Mouse (Mus musculus) midbrain, embryonic 15.5 days (tissue): Measurements from ENCODE around the gene Sipa1l1. TPM values are rescaled to one million over a fixed set of nuclear protein-coding genes. Genes with fewer than 3 reads are reported as not detected.

ENCODE experiments used
- ATAC-seq: fragments of 200-750 bp; cut with Nextera tagmentation; replicated peaks from 2 replicates; pipeline ENCODE4 v1.8.0; 2017; ENCODE audit warnings: moderate TSS enrichment
- H3K27ac ChIP-seq: fragments of 300-500 bp; sonication (generic); 2 replicates; pipeline ENCODE4 v1.5.1; 2015; ENCODE audit warnings: mild to moderate bottlenecking, inconsistent platforms
- H3K27me3 ChIP-seq: fragments of 300-500 bp; sonication (generic); replicated peaks from 2 replicates; pipeline ENCODE4 v1.6.1; 2015; ENCODE audit warnings: inconsistent platforms
- H3K36me3 ChIP-seq: fragments of 300-500 bp; sonication (generic); replicated peaks from 2 replicates; pipeline ENCODE4 v1.6.1; 2015; ENCODE audit warnings: inconsistent platforms
- H3K4me1 ChIP-seq: fragments of 300-500 bp; sonication (generic); 2 replicates; pipeline ENCODE4 v1.6.1; 2015; ENCODE audit warnings: inconsistent platforms
- H3K4me2 ChIP-seq: fragments of 300-500 bp; sonication (generic); 2 replicates; pipeline ENCODE4 v1.6.1; 2015; ENCODE audit warnings: inconsistent platforms, mild to moderate bottlenecking, moderate library complexity
- H3K4me3 ChIP-seq: fragments of 300-500 bp; sonication (generic); 2 replicates; pipeline ENCODE4 v1.5.1; 2015; ENCODE audit warnings: mild to moderate bottlenecking, inconsistent platforms
- H3K9ac ChIP-seq: fragments of 300-500 bp; sonication (generic); 2 replicates; pipeline ENCODE4 v1.6.1; 2015; ENCODE audit warnings: mild to moderate bottlenecking, inconsistent platforms
- H3K9me3 ChIP-seq: fragments of 300-500 bp; sonication (generic); 2 replicates; pipeline ENCODE4 v1.6.1; 2016; ENCODE audit warnings: inconsistent platforms
- WGBS: fragments of 180-500 bp; shearing (Covaris S2); methylation state at CpG from one replicate; pipeline ENCODE4 v1.1.7; 2015; ENCODE audit warnings: mixed read lengths; 5-methylcytosine and 5-hydroxymethylcytosine counted together
- polyA plus RNA-seq: library from polyadenylated mRNA; unstranded; fragments of >200 nt; fragmentation: Nextera tagmentation; extraction: Ambion mirVana; gene quantifications from 2 replicates; pipeline ENCODE4 v1.2.1, GENCODE M21; 2015

Sipa1l1 gene
- polyA plus RNA-seq, 1 experiment from 2014 or later = 13.5 TPM

GRCm38 (mm10) chr12:82196615-82197146 lies 27.6 kb downstream of the Sipa1l1 start:
- no peak overlapping the region for H3K4me2 ChIP-seq
- H3K9ac ChIP-seq = no peak overlapping the region
- WGBS = 24% methylated on average over 7 of the region's 7 CpGs
- H3K9me3 ChIP-seq = no peaks in the 10 kb centered on the region
- no peak overlapping the region for H3K27ac ChIP-seq
- no peak for ATAC-seq
- H3K4me1 ChIP-seq = peaks cover 7% of the 10 kb centered on the region; the same call in 1 of the 2 replicates
- H3K36me3 ChIP-seq = no peaks in the 10 kb centered on the region
- no peaks in the 10 kb centered on the region for H3K27me3 ChIP-seq
- H3K4me3 ChIP-seq = no peak overlapping the region

- WGBS = 65% methylated on average over 2 of the region's 2 CpGs
- Histone ChIP-seq H3K4me1 (peaks cover 7% of the 10 kb centered on the region; the same call in 1 of the 2 replicates), H3K36me3 (no peaks in the 10 kb centered on the region)
Observed at GRCm38 (mm10) chr12:82197207-82197606, 28.1 kb downstream of the Sipa1l1 start.

GRCm38 (mm10) chr12:82199286-82199685 lies 30.2 kb downstream of the Sipa1l1 start:
- Histone ChIP-seq H3K4me1 (peaks cover 7% of the 10 kb centered on the region; the same call in 1 of the 2 replicates), H3K27me3 (no peaks in the 10 kb centered on the region), H3K9me3 (no peaks in the 10 kb centered on the region), H3K9ac (no peak overlapping the region), H3K4me2 (no peak overlapping the region), H3K27ac (no peak overlapping the region), H3K36me3 (no peaks in the 10 kb centered on the region), H3K4me3 (no peak overlapping the region)
- no peak for ATAC-seq
- 82% methylated on average over 6 of the region's 6 CpGs for WGBS

More at GRCm38 (mm10) chr12:82197207-82197606, 28.1 kb downstream of the Sipa1l1 start:
- H3K27ac ChIP-seq = no peak overlapping the region
- H3K27me3 ChIP-seq = no peaks in the 10 kb centered on the region
- no peak overlapping the region for H3K4me3 ChIP-seq
- no peak for ATAC-seq
- H3K4me2 ChIP-seq = no peak overlapping the region
- no peak overlapping the region for H3K9ac ChIP-seq
- H3K9me3 ChIP-seq = no peaks in the 10 kb centered on the region

- Histone ChIP-seq H3K27me3 (no peaks in the 10 kb centered on the region), H3K9me3 (no peaks in the 10 kb centered on the region), H3K4me2 (no peak overlapping the region), H3K36me3 (no peaks in the 10 kb centered on the region), H3K4me1 (no peaks in the 10 kb centered on the region), H3K27ac (no peak overlapping the region), H3K4me3 (no peak overlapping the region), H3K9ac (no peak overlapping the region)
- WGBS = 94% methylated on average over 6 of the region's 6 CpGs
- ATAC-seq = no peak
Observed at GRCm38 (mm10) chr12:82204106-82204505, 35.0 kb downstream of the Sipa1l1 start.

- ATAC-seq = no peak
- no peaks in the 10 kb centered on the region for H3K9me3 ChIP-seq
- H3K27ac ChIP-seq = no peak overlapping the region
- no peaks in the 10 kb centered on the region for H3K4me1 ChIP-seq
- 95% methylated on average over 8 of the region's 8 CpGs for WGBS
- H3K9ac ChIP-seq = no peak overlapping the region
- H3K4me3 ChIP-seq = no peak overlapping the region
- H3K36me3 ChIP-seq = no peaks in the 10 kb centered on the region
- H3K27me3 ChIP-seq = no peaks in the 10 kb centered on the region
- H3K4me2 ChIP-seq = no peak overlapping the region
Observed at GRCm38 (mm10) chr12:82206857-82207647, 37.9 kb downstream of the Sipa1l1 start.

- H3K27me3 ChIP-seq = no peaks in the 10 kb centered on the region
- H3K9ac ChIP-seq = no peak overlapping the region
- H3K36me3 ChIP-seq = no peaks in the 10 kb centered on the region
- no peak for ATAC-seq
- 94% methylated on average over 3 of the region's 3 CpGs for WGBS
- no peak overlapping the region for H3K27ac ChIP-seq
- no peak overlapping the region for H3K4me2 ChIP-seq
- H3K4me3 ChIP-seq = no peak overlapping the region
- H3K4me1 ChIP-seq = no peaks in the 10 kb centered on the region
- no peaks in the 10 kb centered on the region for H3K9me3 ChIP-seq
Observed at GRCm38 (mm10) chr12:82208046-82208445, 38.9 kb downstream of the Sipa1l1 start.

- Histone ChIP-seq H3K27ac (no peak overlapping the region), H3K4me2 (no peak overlapping the region), H3K36me3 (no peaks in the 10 kb centered on the region), H3K4me3 (no peak overlapping the region), H3K9me3 (no peaks in the 10 kb centered on the region), H3K27me3 (no peaks in the 10 kb centered on the region), H3K4me1 (no peaks in the 10 kb centered on the region), H3K9ac (no peak overlapping the region)
- 90% methylated on average over 4 of the region's 4 CpGs for WGBS
- no peak for ATAC-seq
Observed at GRCm38 (mm10) chr12:82208611-82209010, 39.5 kb downstream of the Sipa1l1 start.

GRCm38 (mm10) chr12:82209753-82210152 lies 40.6 kb downstream of the Sipa1l1 start:
- Histone ChIP-seq H3K27ac (no peak overlapping the region), H3K4me1 (no peaks in the 10 kb centered on the region), H3K4me2 (no peak overlapping the region), H3K27me3 (no peaks in the 10 kb centered on the region), H3K9ac (no peak overlapping the region), H3K9me3 (no peaks in the 10 kb centered on the region), H3K36me3 (no peaks in the 10 kb centered on the region), H3K4me3 (no peak overlapping the region)
- 67% methylated on average over 2 of the region's 2 CpGs for WGBS
- ATAC-seq = no peak

GRCm38 (mm10) chr12:82213056-82213455 lies 43.9 kb downstream of the Sipa1l1 start:
- no peak for ATAC-seq
- Histone ChIP-seq H3K9me3 (no peaks in the 10 kb centered on the region), H3K9ac (no peak overlapping the region), H3K27ac (no peak overlapping the region), H3K27me3 (no peaks in the 10 kb centered on the region), H3K4me3 (no peak overlapping the region), H3K4me2 (no peak overlapping the region), H3K4me1 (no peaks in the 10 kb centered on the region), H3K36me3 (no peaks in the 10 kb centered on the region)
- WGBS = 76% methylated on average over 2 of the region's 2 CpGs

GRCm38 (mm10) chr12:82214916-82215315 lies 45.8 kb downstream of the Sipa1l1 start:
- Histone ChIP-seq H3K9ac (no peak overlapping the region), H3K4me1 (no peaks in the 10 kb centered on the region), H3K36me3 (no peaks in the 10 kb centered on the region), H3K9me3 (no peaks in the 10 kb centered on the region), H3K4me2 (no peak overlapping the region), H3K27me3 (no peaks in the 10 kb centered on the region), H3K27ac (no peak overlapping the region), H3K4me3 (no peak overlapping the region)
- WGBS = 86% methylated on average over 5 of the region's 5 CpGs
- no peak for ATAC-seq

- no peaks in the 10 kb centered on the region for H3K4me1 ChIP-seq
- WGBS = 82% methylated on average over 6 of the region's 6 CpGs
Observed at GRCm38 (mm10) chr12:82216801-82217553, 47.9 kb downstream of the Sipa1l1 start.

GRCm38 (mm10) chr12:82218201-82218600 lies 49.1 kb downstream of the Sipa1l1 start:
- no peak overlapping the region for H3K27ac ChIP-seq
- no peak overlapping the region for H3K9ac ChIP-seq
- no peaks in the 10 kb centered on the region for H3K36me3 ChIP-seq
- no peak for ATAC-seq
- no peak overlapping the region for H3K4me2 ChIP-seq
- no peak overlapping the region for H3K4me3 ChIP-seq
- no peaks in the 10 kb centered on the region for H3K4me1 ChIP-seq
- no peaks in the 10 kb centered on the region for H3K9me3 ChIP-seq
- no peaks in the 10 kb centered on the region for H3K27me3 ChIP-seq
- 93% methylated on average over 7 of the region's 7 CpGs for WGBS

More at GRCm38 (mm10) chr12:82216801-82217553, 47.9 kb downstream of the Sipa1l1 start:
- Histone ChIP-seq H3K36me3 (no peaks in the 10 kb centered on the region), H3K9ac (no peak overlapping the region), H3K9me3 (no peaks in the 10 kb centered on the region), H3K27me3 (no peaks in the 10 kb centered on the region), H3K4me3 (no peak overlapping the region), H3K4me2 (no peak overlapping the region), H3K27ac (no peak overlapping the region)
- ATAC-seq = no peak
